Mouse (Mus musculus): ENCODE results near the gene Ms4a2. TPM values are rescaled to one million over a fixed set of nuclear protein-coding genes. Genes with fewer than 3 reads are reported as not detected.

The Ms4a2 gene
- total and polyA plus RNA-seq, 3 experiments: 0.21 to 0.53 (median 0.39) TPM

- no peak overlapping the region for H3K27ac ChIP-seq (ENCODE audit: insufficient read depth, low read depth)
Observed at GRCm38 (mm10) chr19:11659142-11659541, 35.6 kb upstream of the Ms4a2 start.

GRCm38 (mm10) chr19:11649564-11649963 lies 26.0 kb upstream of the Ms4a2 start:
- TF ChIP-seq PAX5 (IDR thresholded peaks at IDR 0.05; ENCODE audit: low read length): no peak
- no peak for TF ChIP-seq BHLHE40 (IDR thresholded peaks at IDR 0.05; ENCODE audit: low read depth, low read length)
- TF ChIP-seq CTCF (conservative IDR thresholded peaks at IDR 0.05 in 1 of 2, IDR thresholded peaks at IDR 0.05 in 1 of 2; ENCODE audit: low read depth in 2 of 2, low read length in 2 of 2): no peak
- TF ChIP-seq MAX (IDR thresholded peaks at IDR 0.05; ENCODE audit: low read length): no peak
- TF ChIP-seq POLR2A (IDR thresholded peaks at IDR 0.05; ENCODE audit: low read depth, low read length): no peak
- TF ChIP-seq CHD1 (IDR thresholded peaks at IDR 0.05; ENCODE audit: low read depth, low read length): no peak
- no peak for TF ChIP-seq ELF1 (IDR thresholded peaks at IDR 0.05; ENCODE audit: low read depth, low read length)
- no peak for TF ChIP-seq JUN (IDR thresholded peaks at IDR 0.05; ENCODE audit: insufficient read depth, low read depth, low read length)
- TF ChIP-seq MAZ (IDR thresholded peaks at IDR 0.05; ENCODE audit: low read depth, low read length): no peak
- no peak for TF ChIP-seq ZNF384 (IDR thresholded peaks at IDR 0.05; ENCODE audit: low read depth, low read length)
- TF ChIP-seq RAD21 (IDR thresholded peaks at IDR 0.05; ENCODE audit: low read depth, low read length): no peak
- no peak for TF ChIP-seq SIN3A (IDR thresholded peaks at IDR 0.05; ENCODE audit: low read length)
- TF ChIP-seq MXI1 (IDR thresholded peaks at IDR 0.05; ENCODE audit: low read depth, low read length): no peak
- no peak for TF ChIP-seq ETS1 (conservative IDR thresholded peaks at IDR 0.05; ENCODE audit: low read depth, low read length)
- TF ChIP-seq ZMIZ1 (IDR thresholded peaks at IDR 0.05; ENCODE audit: low read depth, low read length): no peak
- TF ChIP-seq CHD2 (IDR thresholded peaks at IDR 0.05; ENCODE audit: low read length): no peak
- no peak for TF ChIP-seq NRF1 (IDR thresholded peaks at IDR 0.05; ENCODE audit: low read depth, low read length)
- TF ChIP-seq RCOR1 (conservative IDR thresholded peaks at IDR 0.05; ENCODE audit: low read depth, low read length): no peak
- TF ChIP-seq TCF12 (IDR thresholded peaks at IDR 0.05; ENCODE audit: low read depth, low read length): no peak
- no peak for TF ChIP-seq KAT2A (IDR thresholded peaks at IDR 0.05; ENCODE audit: insufficient replicate concordance, low read length)
- Histone ChIP-seq H3K4me2 (ENCODE audit: insufficient read depth, low read depth, poor library complexity, severe bottlenecking) (no peak overlapping the region), H3K27me3 (replicated peaks) (no peaks in the 10 kb centered on the region), H3K4me3 (replicated peaks in 1 of 3; ENCODE audit: low read depth in 2 of 3, low read length in 2 of 3, poor library complexity in 1 of 3) (no peak overlapping the region), H3K27ac (ENCODE audit: insufficient read depth, low read depth) (no peak overlapping the region), H3K4me1 (ENCODE audit: control insufficient read depth in 1 of 2, insufficient read depth in 2 of 2) (peaks cover 0 to 2% of the 10 kb centered on the region in 2 experiments; a peak in 1 of 4 replicates), H3K9me3 (replicated peaks; ENCODE audit: low read length) (no peaks in the 10 kb centered on the region), H3K9ac (ENCODE audit: insufficient read depth, low read depth) (no peak overlapping the region), H3K79me2 (replicated peaks; ENCODE audit: control insufficient read depth, extremely low read depth, insufficient read depth, poor library complexity, severe bottlenecking) (no peaks in the 10 kb centered on the region), H3K36me3 (replicated peaks in 1 of 2; ENCODE audit: control insufficient read depth in 1 of 2, insufficient read depth in 1 of 2, low read length in 1 of 2) (peaks cover 0 to 15% of the 10 kb centered on the region in 2 experiments)
- dilution Hi-C loops (cut with MboI; ENCODE audit: extremely low pct_ligation_motif_present, extremely low pct_unique_long_range_greater_than_20kb, low sequenced_read_pairs): no loop called here
- no peak for DNase-seq (ENCODE audit: extremely low read depth)
- in situ Hi-C loops (cut with MboI; ENCODE audit: low pct_ligation_motif_present, low pct_unique_long_range_greater_than_20kb, low sequenced_read_pairs): no loop called here

More at GRCm38 (mm10) chr19:11659142-11659541, 35.6 kb upstream of the Ms4a2 start:
- Histone ChIP-seq H3K36me3 (replicated peaks in 1 of 2; ENCODE audit: control insufficient read depth in 1 of 2, insufficient read depth in 1 of 2, low read length in 1 of 2) (peaks cover 0 to 4% of the 10 kb centered on the region in 2 experiments), H3K9ac (ENCODE audit: insufficient read depth, low read depth) (no peak overlapping the region), H3K4me3 (replicated peaks in 1 of 3; ENCODE audit: low read depth in 2 of 3, low read length in 2 of 3, poor library complexity in 1 of 3) (no peak overlapping the region), H3K9me3 (replicated peaks; ENCODE audit: low read length) (no peaks in the 10 kb centered on the region), H3K27me3 (replicated peaks) (no peaks in the 10 kb centered on the region), H3K4me2 (ENCODE audit: insufficient read depth, low read depth, poor library complexity, severe bottlenecking) (no peak overlapping the region), H3K4me1 (ENCODE audit: control insufficient read depth in 1 of 2, insufficient read depth in 2 of 2) (no peaks in the 10 kb centered on the region), H3K79me2 (replicated peaks; ENCODE audit: control insufficient read depth, extremely low read depth, insufficient read depth, poor library complexity, severe bottlenecking) (no peaks in the 10 kb centered on the region)
- dilution Hi-C loops (cut with MboI; ENCODE audit: extremely low pct_ligation_motif_present, extremely low pct_unique_long_range_greater_than_20kb, low sequenced_read_pairs) (no loop called here), in situ Hi-C loops (cut with MboI; ENCODE audit: low pct_ligation_motif_present, low pct_unique_long_range_greater_than_20kb, low sequenced_read_pairs) (no loop called here)
- no peak for DNase-seq (ENCODE audit: extremely low read depth)
- TF ChIP-seq MXI1 (IDR thresholded peaks at IDR 0.05; ENCODE audit: low read depth, low read length): no peak
- no peak for TF ChIP-seq JUN (IDR thresholded peaks at IDR 0.05; ENCODE audit: insufficient read depth, low read depth, low read length)
- TF ChIP-seq E2F4 (IDR thresholded peaks at IDR 0.05; ENCODE audit: insufficient replicate concordance, low read depth, low read length): no peak
- TF ChIP-seq JUND (conservative IDR thresholded peaks at IDR 0.05; ENCODE audit: low read depth, low read length): no peak
- TF ChIP-seq SIN3A (IDR thresholded peaks at IDR 0.05; ENCODE audit: low read length): no peak
- no peak for TF ChIP-seq USF1 (IDR thresholded peaks at IDR 0.05; ENCODE audit: low read depth, low read length)
- no peak for TF ChIP-seq MYC (IDR thresholded peaks at IDR 0.05; ENCODE audit: low read depth, low read length)
- no peak for TF ChIP-seq NELFE (IDR thresholded peaks at IDR 0.05; ENCODE audit: low read depth, low read length)
- no peak for TF ChIP-seq RCOR1 (conservative IDR thresholded peaks at IDR 0.05; ENCODE audit: low read depth, low read length)
- TF ChIP-seq CTCF (conservative IDR thresholded peaks at IDR 0.05 in 1 of 2, IDR thresholded peaks at IDR 0.05 in 1 of 2; ENCODE audit: low read depth in 2 of 2, low read length in 2 of 2): no peak
- TF ChIP-seq POLR2A (IDR thresholded peaks at IDR 0.05; ENCODE audit: low read depth, low read length): no peak

All from CH12.LX (cell line).